Mouse (Mus musculus) testis, adult 2 months (tissue): ENCODE measurements at regions not wholly inside any gene's neighbourhood (a gene's known extent, or its start where the extent isn't known, plus 50 kb on each side); places are given as distances from the start of the nearest gene placed in this dataset.
"Not testable (repeated sequence)": the region's sequence is repeated elsewhere in the genome, so short reads cannot be mapped to it uniquely, and the experiment has no call there.

ENCODE experiments used
- H3K27ac ChIP-seq: fragments of 200-500 bp; 2 replicates; pipeline ENCODE4 v1.5.1; 2012; ENCODE audit warnings: low read depth, low read length; ENCODE audit not compliant: control insufficient read depth, insufficient read depth
- H3K27me3 ChIP-seq: fragments of 200-500 bp; 2 replicates; pipeline ENCODE4 v1.6.1; 2012; ENCODE audit warnings: mild to moderate bottlenecking, low read length, moderate library complexity; ENCODE audit not compliant: control insufficient read depth, insufficient read depth
- H3K36me3 ChIP-seq: fragments of 200-500 bp; 2 replicates; pipeline ENCODE4 v1.6.1; 2012; ENCODE audit warnings: mild to moderate bottlenecking, low read length; ENCODE audit not compliant: control insufficient read depth, insufficient read depth
- H3K4me1 ChIP-seq: fragments of 200-500 bp; 2 replicates; pipeline ENCODE4 v1.6.1; 2012; ENCODE audit warnings: low read length; ENCODE audit not compliant: control insufficient read depth, insufficient read depth
- H3K4me3 ChIP-seq: fragments of 200-500 bp; 2 replicates; pipeline ENCODE4 v1.5.1; 2012; ENCODE audit warnings: low read depth, mild to moderate bottlenecking, low read length, moderate library complexity, mixed read lengths; ENCODE audit not compliant: control insufficient read depth
- CTCF ChIP-seq: fragments of 200-500 bp; IDR thresholded peaks from 2 replicates; pipeline ENCODE4 v1.5.1; 2012; ENCODE audit warnings: low read depth, mild to moderate bottlenecking, inconsistent platforms, low read length, moderate library complexity; ENCODE audit not compliant: control insufficient read depth, insufficient read depth, insufficient replicate concordance
- POLR2A ChIP-seq: fragments of 200-500 bp; IDR thresholded peaks from 2 replicates; pipeline ENCODE4 v1.6.1; 2012; ENCODE audit warnings: low read depth, mild to moderate bottlenecking, inconsistent platforms, low read length, moderate library complexity; ENCODE audit not compliant: control insufficient read depth

DNA sequence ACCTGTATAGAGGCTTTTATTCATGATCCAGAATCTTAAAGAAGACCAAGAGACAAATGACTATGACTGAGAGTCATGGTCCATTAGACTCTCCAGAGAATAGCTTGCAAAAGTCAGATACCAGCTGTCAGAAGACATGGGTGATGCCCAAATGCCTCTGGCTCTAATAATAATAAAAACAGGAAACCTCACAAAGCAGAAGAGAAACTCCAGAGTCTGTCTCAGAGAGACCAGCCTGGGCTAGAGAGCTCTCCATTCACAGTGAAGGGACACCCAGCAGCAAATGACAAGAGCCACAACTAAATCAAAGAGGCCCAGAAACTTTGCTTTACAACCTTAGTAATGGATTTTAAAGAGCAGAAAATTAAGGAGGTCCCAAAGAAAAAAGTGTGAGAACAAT, 365.0 kb upstream of the Zfp703 start:
- Histone ChIP-seq H3K36me3 (no peaks in the 10 kb centered on the region), H3K27ac (no peak overlapping the region), H3K4me1 (no peaks in the 10 kb centered on the region), H3K4me3 (no peak overlapping the region), H3K27me3 (no peaks in the 10 kb centered on the region)
- TF ChIP-seq POLR2A = no peak

DNA sequence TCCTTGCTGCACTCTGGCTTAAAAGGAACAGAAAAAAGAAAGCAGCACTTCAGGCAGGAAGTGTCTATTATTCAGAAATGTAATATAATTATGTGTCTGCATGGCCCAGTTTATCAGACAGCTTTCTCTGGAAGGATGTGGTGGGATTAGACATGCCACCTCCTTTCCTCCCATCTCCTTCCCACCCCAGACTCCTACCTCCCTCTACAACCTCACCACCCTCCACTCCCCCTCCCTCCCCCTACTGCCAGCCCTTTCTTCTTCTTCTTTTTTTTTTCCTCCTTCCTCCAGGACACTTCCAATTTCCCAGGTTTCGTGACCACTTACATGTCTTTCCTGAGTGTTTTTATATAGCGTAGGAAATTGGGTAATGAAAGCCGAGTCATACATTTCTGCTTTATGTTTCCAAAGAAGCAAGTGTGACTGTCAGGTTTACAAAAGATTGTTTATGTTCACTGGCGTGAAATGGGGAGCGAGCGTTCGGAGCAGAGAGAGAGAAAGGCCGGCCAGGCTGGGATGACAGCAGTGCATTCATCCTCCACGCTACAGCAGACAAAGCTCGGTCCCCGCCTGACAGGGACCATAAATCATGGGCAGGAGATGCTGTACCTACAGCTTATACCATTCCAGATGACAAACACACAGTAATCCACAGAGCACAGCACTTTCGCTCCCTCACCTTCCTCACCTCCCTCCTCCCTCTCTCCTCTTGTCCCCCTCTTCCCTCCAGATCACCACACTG, 354.6 kb upstream of the Zfp703 start:
- Histone ChIP-seq H3K4me3 (no peak overlapping the region), H3K27me3 (no peaks in the 10 kb centered on the region; the same call in 1 of the 2 replicates), H3K4me1 (peaks cover 5% of the 10 kb centered on the region; the same call in 1 of the 2 replicates), H3K36me3 (no peaks in the 10 kb centered on the region), H3K27ac (no peak overlapping the region)
- no peak for TF ChIP-seq CTCF
- TF ChIP-seq POLR2A = no peak

DNA sequence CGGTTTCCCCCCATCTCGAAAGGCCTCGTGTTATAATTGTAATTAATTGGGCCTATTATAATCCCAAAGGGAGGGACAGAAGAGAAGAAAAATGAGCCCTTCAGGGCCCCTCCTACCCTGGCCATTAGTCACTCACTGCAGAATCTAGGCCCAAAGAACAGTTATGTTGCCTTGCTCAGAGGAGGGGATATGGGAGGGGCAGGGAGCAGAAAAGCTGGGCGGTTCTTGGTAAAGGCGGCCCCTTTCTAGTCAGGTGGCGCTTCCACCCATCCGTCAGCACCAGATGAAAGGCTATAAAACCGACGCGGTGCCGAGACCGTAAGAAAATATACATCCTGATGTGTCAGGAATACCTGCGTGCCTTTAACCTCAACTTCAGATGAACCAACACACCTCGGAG, 350.9 kb upstream of the Zfp703 start:
- Histone ChIP-seq H3K36me3 (no peaks in the 10 kb centered on the region), H3K27ac (no peak overlapping the region), H3K27me3 (no peaks in the 10 kb centered on the region; the same call in 1 of the 2 replicates), H3K4me3 (no peak overlapping the region), H3K4me1 (peaks cover 5% of the 10 kb centered on the region; the same call in 1 of the 2 replicates)
- no peak for TF ChIP-seq CTCF

DNA sequence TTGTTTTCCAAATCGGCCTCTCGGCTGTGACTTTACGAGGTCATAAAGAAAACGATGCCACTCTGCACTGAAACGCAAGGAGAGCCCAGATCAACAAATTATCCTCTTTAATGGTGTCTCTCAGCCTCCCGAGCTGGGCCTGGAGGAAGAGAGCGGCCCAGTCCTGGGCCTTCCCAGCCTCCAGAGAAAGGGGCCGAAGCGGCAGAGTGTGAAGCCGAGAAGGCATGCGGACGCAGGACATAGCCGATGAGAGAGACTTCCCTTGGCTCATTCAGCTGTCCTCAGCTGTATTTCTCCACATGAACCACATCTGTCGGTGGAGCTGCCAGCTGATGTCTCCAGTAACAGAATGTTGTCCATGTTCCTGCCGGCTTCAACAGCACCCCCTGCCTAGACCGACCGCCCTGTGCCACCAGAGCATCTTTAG, 350.5 kb upstream of the Zfp703 start:
- H3K4me1 ChIP-seq = peaks cover 5% of the 10 kb centered on the region; the same call in 1 of the 2 replicates
- no peak overlapping the region for H3K27ac ChIP-seq
- H3K27me3 ChIP-seq = no peaks in the 10 kb centered on the region; the same call in 1 of the 2 replicates
- no peaks in the 10 kb centered on the region for H3K36me3 ChIP-seq
- peak overlapping the region; percentile 27 for H3K4me3 ChIP-seq
- no peak for TF ChIP-seq POLR2A
- no peak for TF ChIP-seq CTCF

DNA sequence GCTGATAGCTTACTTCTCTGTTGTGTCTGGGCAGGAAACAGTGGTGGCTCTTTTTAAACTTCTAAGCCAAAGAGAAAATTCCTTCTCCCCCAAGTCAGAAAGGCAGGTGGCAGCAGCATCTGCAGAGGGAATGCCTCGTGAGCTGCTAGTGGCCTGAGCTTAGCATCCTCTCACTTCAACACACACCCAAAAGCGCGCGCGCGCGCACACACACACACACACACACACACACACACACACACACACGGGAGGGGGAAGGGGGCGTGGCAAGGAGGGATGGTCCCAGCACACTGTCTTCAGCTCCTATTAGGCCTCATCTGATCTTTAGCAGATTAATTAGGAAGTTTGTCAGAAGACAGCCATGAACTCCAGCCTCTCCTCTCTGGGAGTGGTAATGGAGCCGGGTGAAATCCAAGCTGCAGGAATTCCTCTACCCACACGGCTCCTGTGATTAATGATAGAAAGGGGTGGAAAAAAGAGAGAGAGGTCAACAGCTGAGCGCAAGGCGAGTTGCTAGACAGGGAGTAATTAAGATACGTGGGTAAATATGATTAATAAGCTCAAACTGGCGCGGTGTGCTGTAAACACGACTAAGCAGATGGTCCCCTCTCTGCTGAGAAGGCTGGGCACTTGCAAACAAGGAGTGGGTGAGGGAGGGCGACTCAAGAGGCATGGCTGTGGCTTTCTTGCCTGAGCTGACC, 349.8 kb upstream of the Zfp703 start:
- Histone ChIP-seq H3K36me3 (no peaks in the 10 kb centered on the region), H3K27ac (no peak overlapping the region), H3K27me3 (no peaks in the 10 kb centered on the region; the same call in 1 of the 2 replicates), H3K4me1 (peaks cover 5% of the 10 kb centered on the region; the same call in 1 of the 2 replicates), H3K4me3 (peak overlapping the region; percentile 27)
- no peak for TF ChIP-seq POLR2A
- TF ChIP-seq CTCF = no peak

DNA sequence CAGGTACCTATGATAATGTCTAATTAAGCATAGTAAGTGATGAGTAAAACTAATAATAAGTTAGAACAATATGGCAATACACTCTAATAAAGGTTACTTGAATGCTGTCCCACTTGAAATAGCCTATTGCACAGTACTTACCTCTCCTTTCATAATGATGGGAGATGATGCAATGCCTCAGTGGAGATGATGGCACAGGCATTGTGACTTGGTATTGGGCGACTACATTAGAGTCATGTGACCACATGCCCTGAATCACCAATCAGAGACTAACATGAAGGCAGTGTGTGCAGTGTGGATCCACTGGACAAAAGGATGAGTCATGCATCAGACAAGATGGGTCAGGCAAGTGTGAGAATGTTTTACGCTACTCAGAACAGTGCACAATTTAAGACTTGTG, 346.6 kb upstream of the Zfp703 start:
- H3K4me3 ChIP-seq = no peak overlapping the region; the same call in 1 of the 2 replicates
- peaks cover 5% of the 10 kb centered on the region; the same call in 1 of the 2 replicates for H3K4me1 ChIP-seq
- no peak for TF ChIP-seq POLR2A
- no peak overlapping the region for H3K27ac ChIP-seq
- no peaks in the 10 kb centered on the region; the same call in 1 of the 2 replicates for H3K27me3 ChIP-seq
- H3K36me3 ChIP-seq = no peaks in the 10 kb centered on the region

DNA sequence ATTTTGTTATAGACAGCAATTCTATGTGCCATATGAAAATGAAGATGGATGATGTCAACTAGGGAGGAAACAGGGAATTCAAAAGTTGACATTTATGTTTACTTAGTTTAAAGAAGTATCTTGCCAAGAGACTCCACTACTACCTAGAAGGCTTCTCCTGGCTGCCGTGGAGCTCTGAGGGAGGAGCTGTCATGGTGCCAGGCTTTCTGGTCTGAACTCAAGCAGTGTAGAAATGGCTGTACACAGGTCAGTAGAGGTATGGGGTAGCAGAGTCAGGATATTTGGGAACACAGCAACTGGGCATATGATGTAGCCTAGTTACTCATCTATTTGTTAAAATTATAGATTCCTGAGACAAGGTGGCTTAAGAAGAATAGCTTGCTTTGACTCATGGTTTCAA, 341.4 kb upstream of the Zfp703 start:
- Histone ChIP-seq H3K4me1 (no peaks in the 10 kb centered on the region), H3K27ac (no peak overlapping the region), H3K4me3 (no peak overlapping the region), H3K36me3 (no peaks in the 10 kb centered on the region), H3K27me3 (no peaks in the 10 kb centered on the region)
- TF ChIP-seq POLR2A (no peak), CTCF (no peak)

DNA sequence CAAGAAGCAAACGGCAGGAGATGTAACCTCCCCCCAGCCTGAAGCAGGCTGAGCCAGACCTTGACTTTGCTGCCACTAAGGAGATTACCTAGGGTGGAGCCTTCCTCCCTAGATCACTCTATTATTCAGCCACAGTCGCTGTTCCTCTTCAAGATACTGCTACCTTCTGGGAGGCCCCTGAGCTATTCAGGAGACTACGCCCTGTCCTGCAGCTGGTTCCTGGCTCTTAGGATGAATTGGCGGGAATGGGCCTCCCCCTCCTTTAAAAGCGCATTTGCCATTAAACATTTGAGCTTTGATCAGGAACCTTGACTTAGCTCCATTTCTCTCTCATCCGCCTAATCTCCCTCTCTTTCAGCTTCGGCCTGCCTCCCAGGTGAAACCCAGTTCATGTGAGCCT, 331.8 kb upstream of the Zfp703 start:
- H3K4me1 ChIP-seq, H3K36me3 ChIP-seq, H3K27me3 ChIP-seq, H3K27ac ChIP-seq, H3K4me3 ChIP-seq: not testable (repeated sequence)
